Mouse (Mus musculus): Measurements from ENCODE around the gene Egfr.

DNA sequence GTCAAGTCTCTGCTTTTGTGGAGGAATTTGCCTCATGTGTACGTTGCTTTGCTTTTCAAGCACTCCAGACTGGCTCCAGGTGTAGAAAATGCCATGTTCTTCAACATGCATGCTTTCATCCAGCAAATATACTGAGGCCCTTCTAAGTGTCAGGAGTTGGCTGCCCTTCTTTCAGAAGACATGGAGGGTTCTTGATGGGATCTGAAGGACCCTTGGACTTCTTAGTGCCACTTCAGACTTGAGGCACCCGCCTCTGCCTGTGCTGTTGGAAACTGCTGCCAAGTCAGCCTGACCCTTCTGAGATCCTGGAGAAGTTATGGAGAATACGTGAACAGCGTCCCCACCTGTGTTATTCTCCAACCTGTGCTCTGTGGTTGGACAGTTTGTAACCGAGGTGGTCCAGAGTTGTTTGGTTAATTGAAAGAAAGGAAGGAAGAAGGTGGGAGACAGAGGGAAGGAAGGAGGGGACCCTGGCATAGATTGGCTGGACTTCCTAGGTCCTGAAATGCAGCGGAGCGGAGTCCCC lies 483 bp upstream of the Egfr start:
- TF ChIP-seq POLR2A (IDR thresholded peaks at IDR 0.05; ENCODE audit: borderline replicate concordance, extremely low read depth, low read depth, low read length) (no peak), CTCF (IDR thresholded peaks at IDR 0.05; ENCODE audit: insufficient read depth, low read length) (no peak)

Measured in lung, adult 2 months (tissue).